Mouse (Mus musculus) embryo, embryonic 10.5 days (tissue): ENCODE data around the gene Tob2.

Experiments used
- DNase-seq: peaks from one replicate; pipeline ENCODE4 v3.0.0-alpha.2; 2015; ENCODE audit warnings: low spot score

Tob2 gene

GRCm38 (mm10) chr15:81836966-81837920 lies 21.4 kb downstream of the Tob2 start:
- no peak for DNase-seq

- peak; percentile 83 for DNase-seq
Observed at GRCm38 (mm10) chr15:81836124-81836821, 22.3 kb downstream of the Tob2 start.

- no peak for DNase-seq
Observed at GRCm38 (mm10) chr15:81835007-81835880, 23.4 kb downstream of the Tob2 start.

GRCm38 (mm10) chr15:81834171-81834841 lies 24.3 kb downstream of the Tob2 start:
- no peak for DNase-seq

GRCm38 (mm10) chr15:81833481-81833880 lies 25.1 kb downstream of the Tob2 start:
- DNase-seq = no peak

GRCm38 (mm10) chr15:81832219-81832618 lies 26.4 kb downstream of the Tob2 start:
- DNase-seq = no peak

- DNase-seq = peak; percentile 97
Observed at GRCm38 (mm10) chr15:81831136-81831825, 27.3 kb downstream of the Tob2 start.

GRCm38 (mm10) chr15:81830530-81830929 lies 28.1 kb downstream of the Tob2 start:
- no peak for DNase-seq

- no peak for DNase-seq
Observed at GRCm38 (mm10) chr15:81829208-81829580, 29.4 kb downstream of the Tob2 start.

GRCm38 (mm10) chr15:81828426-81829207 lies 30.0 kb downstream of the Tob2 start:
- DNase-seq = no peak

- no peak for DNase-seq
Observed at GRCm38 (mm10) chr15:81824832-81825231, 33.8 kb downstream of the Tob2 start.

GRCm38 (mm10) chr15:81822631-81823030 lies 36.0 kb downstream of the Tob2 start:
- no peak for DNase-seq

- DNase-seq = no peak
Observed at GRCm38 (mm10) chr15:81818404-81818803, 40.2 kb downstream of the Tob2 start.

- DNase-seq = no peak
Observed at GRCm38 (mm10) chr15:81814716-81815370, 43.8 kb downstream of the Tob2 start.

- DNase-seq = no peak
Observed at GRCm38 (mm10) chr15:81813986-81814705, 44.5 kb downstream of the Tob2 start.

GRCm38 (mm10) chr15:81812696-81813631 lies 45.6 kb downstream of the Tob2 start:
- DNase-seq = no peak

GRCm38 (mm10) chr15:81812287-81812686 lies 46.3 kb downstream of the Tob2 start:
- no peak for DNase-seq

GRCm38 (mm10) chr15:81811599-81811996 lies 47.0 kb downstream of the Tob2 start:
- peak; percentile 66 for DNase-seq
